Mouse (Mus musculus) G1E (cell line): ENCODE results near the gene Tbc1d10a. TPM values are rescaled to one million over a fixed set of nuclear protein-coding genes. Genes with fewer than 3 reads are reported as not detected.
A peak's percentile ranks its signal among the peaks of the same experiment; 100 is the strongest.

ENCODE experiments used
- ATAC-seq: 2 replicates; pipeline ENCODE4 v1.8.0; 2016; ENCODE audit warnings: mild to moderate bottlenecking; ENCODE audit not compliant: insufficient number of reproducible peaks, poor library complexity, low FRiP score, severe bottlenecking; ENCODE audit errors: extremely low read depth
- DNase-seq: peaks from one replicate; pipeline ENCODE4 v3.0.0; 2012; ENCODE audit warnings: low spot score
- H3K27me3 ChIP-seq: 2 replicates; pipeline ENCODE4 v1.6.1; 2012; ENCODE audit warnings: mild to moderate bottlenecking, low read length, inconsistent platforms; ENCODE audit not compliant: insufficient read depth
- H3K36me3 ChIP-seq: replicated peaks from 2 replicates; pipeline ENCODE3; 2012; ENCODE audit warnings: mild to moderate bottlenecking, inconsistent platforms
- H3K4me1 ChIP-seq: 2 replicates; pipeline ENCODE4 v1.6.1; 2012; ENCODE audit warnings: low read depth, low read length, inconsistent platforms, mixed read lengths; ENCODE audit not compliant: insufficient read depth
- H3K4me3 ChIP-seq: 2 replicates; pipeline ENCODE4 v1.5.1; 2012; ENCODE audit warnings: low read depth, mild to moderate bottlenecking, inconsistent platforms, low read length, moderate library complexity, mixed read lengths
- H3K9me3 ChIP-seq: replicated peaks from 2 replicates; pipeline ENCODE4 v1.6.1; 2012; ENCODE audit warnings: inconsistent platforms
- CTCF ChIP-seq: IDR thresholded peaks from 2 replicates; pipeline ENCODE4 v1.5.1; 2012; ENCODE audit warnings: low read depth, low read length, inconsistent platforms, mixed read lengths
- GATA1 ChIP-seq: IDR thresholded peaks from 2 replicates; pipeline ENCODE4 v1.6.1; 2012; ENCODE audit warnings: borderline replicate concordance, low read length, inconsistent platforms, mixed read lengths
- GATA2 ChIP-seq: IDR thresholded peaks from 2 replicates; pipeline ENCODE4 v1.6.1; 2012; ENCODE audit warnings: low read depth, low read length, inconsistent platforms, borderline replicate concordance
- POLR2AphosphoS5 ChIP-seq: IDR thresholded peaks from 2 replicates; pipeline ENCODE4 v1.6.1; 2012; ENCODE audit warnings: low read depth, low read length, inconsistent platforms; ENCODE audit not compliant: insufficient replicate concordance
- TAL1 ChIP-seq: conservative IDR thresholded peaks from 2 replicates; pipeline ENCODE4 v1.6.1; 2012; ENCODE audit warnings: low read depth, low read length, inconsistent platforms, mixed read lengths
- polyA plus RNA-seq: library from polyadenylated mRNA; stranded (reverse); fragments of >175 nt; gene quantifications from 2 replicates; pipeline ENCODE4 v1.2.3, GENCODE M21; 2012
- total RNA-seq, 2 experiments: library from RNA; stranded (forward) in 1 of 2; stranded (reverse) in 1 of 2; fragments of 200-1000 nt in 1 of 2; fragments of >200 nt in 1 of 2; fragmentation: Nextera tagmentation in 1 of 2; gene quantifications; 2 replicates each; pipeline ENCODE4 v1.2.3; 2014 to 2017

The Tbc1d10a gene
- total and polyA plus RNA-seq, 3 experiments: 5.0 to 24.1 (median 20.8) TPM

- Histone ChIP-seq H3K4me1 (peaks cover 43% of the 10 kb centered on the region), H3K36me3 (peaks cover 2% of the 10 kb centered on the region), H3K4me3 (no peak overlapping the region; the same call in 1 of the 2 replicates), H3K27me3 (peaks cover 7% of the 10 kb centered on the region; the same call in 1 of the 2 replicates), H3K9me3 (no peaks in the 10 kb centered on the region)
- no peak for TF ChIP-seq GATA1
- TF ChIP-seq POLR2AphosphoS5: no peak
- no peak for TF ChIP-seq GATA2
- no peak for TF ChIP-seq CTCF
- TF ChIP-seq TAL1: no peak
- ATAC-seq (no peak; the same call in 1 of the 2 replicates), DNase-seq (no peak)
Measured at GRCm38 (mm10) chr11:4247201-4247959, 60.8 kb downstream of the Tbc1d10a start.

DNA sequence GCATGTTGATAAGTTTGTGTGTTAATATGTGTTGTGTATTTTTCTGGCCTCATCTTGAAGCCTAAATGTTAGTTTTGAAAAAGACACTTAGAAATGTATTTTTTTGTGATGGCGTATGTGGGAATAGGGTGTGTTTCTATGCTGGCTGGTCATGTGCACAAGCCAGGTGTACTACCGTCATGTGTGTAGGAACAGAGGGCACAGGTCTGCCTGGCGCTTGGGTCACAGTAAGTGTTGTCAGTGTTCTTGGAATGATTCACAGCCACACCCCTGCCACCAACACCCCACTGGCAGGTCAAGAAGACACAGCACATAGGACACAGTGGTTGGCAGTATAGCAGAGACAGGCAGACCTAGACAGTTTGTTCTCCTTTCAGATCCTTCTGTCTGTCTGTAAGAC lies 62.6 kb downstream of the Tbc1d10a start:
- no peak for ATAC-seq
- no peak for DNase-seq
- peaks cover 7% of the 10 kb centered on the region; the same call in 1 of the 2 replicates for H3K27me3 ChIP-seq
- H3K36me3 ChIP-seq: no peaks in the 10 kb centered on the region
- peaks cover 6% of the 10 kb centered on the region for H3K9me3 ChIP-seq
- peaks cover 43% of the 10 kb centered on the region for H3K4me1 ChIP-seq
- no peak overlapping the region for H3K4me3 ChIP-seq
- TF ChIP-seq CTCF: no peak

DNA sequence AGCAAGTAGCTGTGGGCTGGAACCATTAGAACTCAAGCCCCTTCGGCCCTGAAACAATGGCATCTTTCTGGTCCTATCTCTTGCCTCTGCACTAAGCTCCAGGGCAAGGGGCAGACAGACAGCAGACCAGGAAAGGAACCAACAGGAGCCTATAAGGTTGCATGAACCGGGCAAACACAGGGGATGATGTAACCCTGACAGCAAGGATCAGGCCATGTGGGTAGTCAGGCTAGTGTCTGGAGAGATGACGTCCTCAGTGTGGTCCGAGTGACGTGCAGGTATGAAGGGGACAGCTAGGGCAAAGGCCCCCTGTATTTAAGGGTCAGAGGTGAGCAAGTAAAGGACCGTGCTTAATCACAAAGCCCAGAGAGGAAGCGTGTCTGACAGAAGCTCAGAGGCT lies 63.7 kb downstream of the Tbc1d10a start:
- H3K4me3 ChIP-seq: no peak overlapping the region
- TF ChIP-seq GATA2 (no peak), POLR2AphosphoS5 (no peak), TAL1 (no peak)
- H3K27me3 ChIP-seq: peaks cover 7% of the 10 kb centered on the region; the same call in 1 of the 2 replicates

GRCm38 (mm10) chr11:4251376-4251775 lies 64.8 kb downstream of the Tbc1d10a start:
- H3K27me3 ChIP-seq: peaks cover 7% of the 10 kb centered on the region; the same call in 1 of the 2 replicates

More for the DNA sequence above, 63.7 kb downstream of the Tbc1d10a start:
- ATAC-seq (no peak), DNase-seq (no peak)
- Histone ChIP-seq H3K4me1 (peaks cover 39% of the 10 kb centered on the region), H3K36me3 (no peaks in the 10 kb centered on the region), H3K9me3 (peaks cover 6% of the 10 kb centered on the region)

GRCm38 (mm10) chr11:4252886-4253285 lies 66.3 kb downstream of the Tbc1d10a start:
- ATAC-seq (no peak), DNase-seq (no peak)
- H3K27me3 ChIP-seq: peaks cover 10% of the 10 kb centered on the region; the same call in 1 of the 2 replicates
- peaks cover 34% of the 10 kb centered on the region for H3K4me1 ChIP-seq
- H3K36me3 ChIP-seq: no peaks in the 10 kb centered on the region
- no peak for TF ChIP-seq TAL1
- no peak for TF ChIP-seq POLR2AphosphoS5
- TF ChIP-seq GATA2: no peak
- TF ChIP-seq CTCF: no peak
- TF ChIP-seq GATA1: no peak
- no peak overlapping the region for H3K4me3 ChIP-seq
- peaks cover 6% of the 10 kb centered on the region for H3K9me3 ChIP-seq

More at GRCm38 (mm10) chr11:4251376-4251775, 64.8 kb downstream of the Tbc1d10a start:
- TF ChIP-seq POLR2AphosphoS5 (no peak), GATA1 (no peak), GATA2 (no peak), TAL1 (no peak), CTCF (no peak)
- peaks cover 32% of the 10 kb centered on the region for H3K4me1 ChIP-seq
- ATAC-seq (no peak), DNase-seq (no peak)
- H3K9me3 ChIP-seq: peaks cover 6% of the 10 kb centered on the region
- no peak overlapping the region for H3K4me3 ChIP-seq
- H3K36me3 ChIP-seq: no peaks in the 10 kb centered on the region

DNA sequence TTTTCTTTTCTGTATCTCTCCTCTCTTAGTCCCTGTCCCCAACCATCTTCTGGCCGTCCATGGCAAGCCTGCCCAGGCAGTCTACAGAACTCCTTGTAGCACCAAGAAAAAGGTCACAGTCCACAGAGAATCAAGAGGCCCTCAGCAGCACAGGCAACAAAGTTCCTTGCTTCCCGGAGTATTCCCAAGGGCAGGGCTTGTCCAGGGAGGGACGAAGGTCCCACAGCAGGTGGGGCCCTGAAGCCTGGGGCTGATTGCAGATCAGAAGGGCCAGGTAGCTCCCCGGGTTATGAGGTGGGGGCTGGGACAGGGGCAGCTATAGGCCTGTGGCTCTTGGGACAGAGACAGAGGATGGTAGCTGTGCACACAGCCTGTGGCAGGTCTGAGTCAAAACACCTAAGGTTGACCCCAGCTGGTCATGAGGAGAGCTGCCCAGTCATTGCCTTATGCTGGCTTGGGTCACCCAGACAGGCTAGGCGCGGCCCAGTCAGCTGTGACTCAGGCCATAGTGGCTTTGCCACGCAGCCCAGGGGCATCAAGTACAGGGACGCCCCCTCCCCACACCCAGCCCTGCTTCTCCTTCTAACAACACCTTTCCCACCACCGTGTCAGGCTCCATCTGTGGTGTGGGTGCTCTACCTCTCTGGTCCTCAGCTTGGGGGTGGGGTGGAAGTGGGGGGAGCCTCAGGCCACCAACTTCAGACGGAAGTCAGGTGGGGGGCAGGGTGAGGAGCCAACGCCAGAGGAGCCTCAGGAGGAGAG lies 70.4 kb downstream of the Tbc1d10a start, which contains the start of gene Lif:
Gene Lif (plus strand): TSS at position 712 of the 762 bp plus-strand sequence.
- no peak for ATAC-seq
- peak within 1 kb of the TSS; percentile 56; the same call in 1 of the 2 replicates for H3K4me3 ChIP-seq

More for the DNA sequence above, 70.4 kb downstream of the Tbc1d10a start, which contains the start of gene Lif:
- DNase-seq: no peak
- H3K4me1 ChIP-seq: peaks cover 57% of the 10 kb centered on the region
- H3K36me3 ChIP-seq: no peaks in the 10 kb centered on the region
- H3K27me3 ChIP-seq: peaks cover 2% of the 10 kb centered on the region; the same call in 1 of the 2 replicates
- no peak for TF ChIP-seq GATA2
- no peak for TF ChIP-seq GATA1
- peaks cover 6% of the 10 kb centered on the region for H3K9me3 ChIP-seq
